Mouse (Mus musculus) heart, embryonic 13.5 days (tissue): ENCODE results near the gene Pcgf2. TPM values are rescaled to one million over a fixed set of nuclear protein-coding genes. Genes with fewer than 3 reads are reported as not detected.

Experiments
- ATAC-seq: fragments of 200-750 bp; cut with Nextera tagmentation; 2 replicates; pipeline ENCODE4 v1.8.0; 2017; ENCODE audit warnings: moderate TSS enrichment; ENCODE audit not compliant: insufficient number of reproducible peaks, low FRiP score, low TSS enrichment; ENCODE audit errors: extremely low read depth
- H3K27ac ChIP-seq: fragments of 300-500 bp; sonication (generic); replicated peaks from 2 replicates; pipeline ENCODE4 v1.5.1; 2015; ENCODE audit warnings: moderate library complexity, mild to moderate bottlenecking, inconsistent platforms
- H3K27me3 ChIP-seq: fragments of 300-500 bp; sonication (generic); replicated peaks from 2 replicates; pipeline ENCODE4 v1.6.1; 2015; ENCODE audit warnings: mild to moderate bottlenecking, inconsistent platforms
- H3K36me3 ChIP-seq: fragments of 300-500 bp; sonication (generic); 2 replicates; pipeline ENCODE4 v1.6.1; 2015; ENCODE audit warnings: mild to moderate bottlenecking, inconsistent platforms
- H3K4me1 ChIP-seq: fragments of 300-500 bp; sonication (generic); 2 replicates; pipeline ENCODE4 v1.6.1; 2015; ENCODE audit warnings: inconsistent platforms
- H3K4me2 ChIP-seq: fragments of 300-500 bp; sonication (generic); 2 replicates; pipeline ENCODE4 v1.6.1; 2015; ENCODE audit warnings: inconsistent platforms, mild to moderate bottlenecking, moderate library complexity
- H3K4me3 ChIP-seq: fragments of 300-500 bp; sonication (generic); 2 replicates; pipeline ENCODE4 v1.5.1; 2015; ENCODE audit warnings: moderate library complexity, mild to moderate bottlenecking, inconsistent platforms
- H3K9ac ChIP-seq: fragments of 300-500 bp; sonication (generic); 2 replicates; pipeline ENCODE4 v1.6.1; 2015; ENCODE audit warnings: inconsistent platforms, mild to moderate bottlenecking, moderate library complexity
- H3K9me3 ChIP-seq: fragments of 300-500 bp; sonication (generic); 2 replicates; pipeline ENCODE4 v1.6.1; 2016; ENCODE audit warnings: inconsistent platforms
- WGBS: fragments of 180-500 bp; shearing (Covaris S2); methylation state at CpG from one replicate; pipeline ENCODE4 v1.1.7; 2015; ENCODE audit warnings: mixed read lengths; 5-methylcytosine and 5-hydroxymethylcytosine counted together
- polyA plus RNA-seq: library from polyadenylated mRNA; unstranded; fragments of >200 nt; fragmentation: Nextera tagmentation; extraction: Ambion mirVana; gene quantifications from 2 replicates; pipeline ENCODE4 v1.2.1, GENCODE M21; 2015

The Pcgf2 gene
- polyA plus RNA-seq, 1 experiment from 2014 or later: 10.5 TPM

DNA sequence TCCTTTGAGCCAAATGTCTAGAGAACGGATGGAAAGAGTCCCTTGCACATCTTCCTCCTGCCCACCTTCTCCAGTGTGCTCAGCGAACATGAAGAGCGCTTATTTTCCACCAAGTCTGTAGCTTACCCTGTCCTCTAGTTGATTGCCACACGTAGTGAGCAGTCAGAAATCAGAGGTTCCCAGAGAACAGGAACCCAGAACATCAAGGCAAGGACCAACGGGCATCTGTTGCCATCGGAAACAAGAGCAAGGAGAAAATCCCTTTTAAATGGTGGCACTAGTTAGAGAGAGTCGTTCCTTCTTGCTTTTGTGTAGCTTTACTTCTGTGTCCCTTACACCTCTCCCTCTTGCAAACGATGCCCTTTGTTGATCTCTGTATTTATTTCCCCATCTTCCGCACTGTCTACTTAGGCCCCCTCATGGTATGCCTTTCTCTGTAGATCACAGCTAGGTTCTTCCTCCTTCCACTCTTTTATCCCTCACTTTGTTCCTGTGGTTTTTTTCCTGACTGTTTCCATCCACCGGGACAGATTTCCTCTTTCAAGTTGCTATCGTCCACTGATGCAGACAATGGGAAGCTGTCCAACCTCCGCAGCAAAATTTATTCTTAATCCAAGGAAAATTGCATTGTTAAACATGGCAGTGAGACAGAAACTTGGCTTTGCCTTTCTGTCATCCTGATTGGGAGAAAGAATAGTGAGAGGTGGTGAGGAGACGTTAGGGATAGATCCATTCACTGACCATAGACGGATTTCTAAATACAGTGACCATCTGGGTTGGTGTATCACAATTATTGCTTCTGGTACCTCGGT is 1.5 kb upstream of the Pcgf2 start:
- peak overlapping the region; percentile 97 for H3K4me2 ChIP-seq
- no peaks in the 10 kb centered on the region for H3K27me3 ChIP-seq
- peak overlapping the region; percentile 33; the same call in 1 of the 2 replicates for H3K27ac ChIP-seq
- H3K4me1 ChIP-seq: peaks cover 45% of the 10 kb centered on the region
- H3K36me3 ChIP-seq: peaks cover 27% of the 10 kb centered on the region
- peak overlapping the region; percentile 96 for H3K4me3 ChIP-seq
- peak overlapping the region; percentile 98 for H3K9ac ChIP-seq
- ATAC-seq: no peak
- H3K9me3 ChIP-seq: no peaks in the 10 kb centered on the region
- WGBS: 52% methylated on average over 15 of the region's 15 CpGs

DNA sequence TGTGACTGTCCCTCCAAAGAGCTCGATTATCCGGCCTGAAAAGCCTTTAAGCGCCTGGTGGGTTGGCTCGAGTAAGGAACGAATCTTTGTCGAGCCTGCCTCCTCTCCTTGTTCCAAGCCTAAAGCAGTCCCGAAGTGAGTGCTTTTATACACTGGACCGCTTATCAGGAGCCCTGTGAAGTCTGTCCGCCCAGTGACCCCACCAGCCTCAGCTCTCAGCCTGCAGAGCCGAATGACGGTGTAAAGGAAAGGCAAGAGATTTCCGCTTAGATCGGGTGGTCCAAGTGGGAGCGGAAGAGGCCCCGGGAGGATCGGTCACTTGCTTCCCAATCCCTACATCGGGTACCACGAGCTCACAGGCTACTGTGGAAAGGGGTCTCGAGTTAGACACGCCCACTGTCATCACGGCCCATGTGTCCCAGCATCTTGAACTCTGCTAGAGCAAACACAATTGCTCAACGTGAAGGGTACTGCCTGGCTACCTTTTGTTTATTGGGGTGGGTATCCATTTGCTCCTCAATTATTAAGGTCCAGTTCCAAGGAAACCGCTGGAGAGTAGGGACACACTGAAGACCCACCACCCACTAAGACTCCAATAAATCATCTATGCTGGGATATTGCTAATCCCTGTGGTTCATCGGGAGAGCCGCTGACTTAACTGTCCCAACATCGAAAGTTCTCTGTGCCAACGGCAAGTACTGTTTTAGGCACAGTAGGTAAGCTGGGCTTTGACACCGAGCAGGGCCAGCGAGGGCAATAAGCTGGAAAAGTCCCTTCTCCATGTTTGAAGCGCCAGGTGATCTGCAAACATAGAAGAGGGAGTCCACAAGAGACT is 666 bp upstream of the Pcgf2 start:
- Histone ChIP-seq H3K9ac (peak overlapping the region; percentile 98), H3K27ac (peak overlapping the region; percentile 99), H3K9me3 (no peaks in the 10 kb centered on the region), H3K4me2 (peak overlapping the region; percentile 97), H3K4me1 (peaks cover 53% of the 10 kb centered on the region), H3K27me3 (no peaks in the 10 kb centered on the region), H3K36me3 (peaks cover 19% of the 10 kb centered on the region), H3K4me3 (peak overlapping the region; percentile 96)
- ATAC-seq: no peak
- 17% methylated on average over 30 of the region's 30 CpGs for WGBS

DNA sequence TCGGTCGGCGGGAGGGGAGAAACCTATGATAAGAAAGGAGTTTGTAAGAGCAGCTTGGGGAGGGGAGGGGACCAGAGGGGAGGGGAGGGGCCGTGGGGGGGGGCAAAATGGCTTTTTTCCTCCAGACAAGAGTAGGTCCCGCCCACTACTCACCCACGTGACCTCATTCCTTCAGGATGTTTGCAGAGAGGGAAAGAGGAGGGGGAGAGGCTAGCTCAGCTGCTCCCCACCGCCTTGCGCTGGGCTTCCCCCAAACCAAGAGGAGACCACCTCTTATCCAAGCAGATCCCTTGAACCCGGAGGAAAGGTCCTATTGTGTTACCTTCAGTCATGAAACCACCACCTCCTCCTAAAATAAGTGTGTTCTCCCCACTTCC is 683 bp downstream of the Pcgf2 start:
- Histone ChIP-seq H3K36me3 (peaks cover 5% of the 10 kb centered on the region; the same call in 1 of the 2 replicates), H3K27ac (peak overlapping the region; percentile 99), H3K4me1 (peaks cover 64% of the 10 kb centered on the region), H3K27me3 (no peaks in the 10 kb centered on the region), H3K4me2 (peak overlapping the region; percentile 97), H3K9ac (peak overlapping the region; percentile 98), H3K4me3 (peak overlapping the region; percentile 96), H3K9me3 (no peaks in the 10 kb centered on the region)
- WGBS: 0% methylated on average over 5 of the region's 9 CpGs
- peak; percentile 5; the same call in 1 of the 2 replicates for ATAC-seq

DNA sequence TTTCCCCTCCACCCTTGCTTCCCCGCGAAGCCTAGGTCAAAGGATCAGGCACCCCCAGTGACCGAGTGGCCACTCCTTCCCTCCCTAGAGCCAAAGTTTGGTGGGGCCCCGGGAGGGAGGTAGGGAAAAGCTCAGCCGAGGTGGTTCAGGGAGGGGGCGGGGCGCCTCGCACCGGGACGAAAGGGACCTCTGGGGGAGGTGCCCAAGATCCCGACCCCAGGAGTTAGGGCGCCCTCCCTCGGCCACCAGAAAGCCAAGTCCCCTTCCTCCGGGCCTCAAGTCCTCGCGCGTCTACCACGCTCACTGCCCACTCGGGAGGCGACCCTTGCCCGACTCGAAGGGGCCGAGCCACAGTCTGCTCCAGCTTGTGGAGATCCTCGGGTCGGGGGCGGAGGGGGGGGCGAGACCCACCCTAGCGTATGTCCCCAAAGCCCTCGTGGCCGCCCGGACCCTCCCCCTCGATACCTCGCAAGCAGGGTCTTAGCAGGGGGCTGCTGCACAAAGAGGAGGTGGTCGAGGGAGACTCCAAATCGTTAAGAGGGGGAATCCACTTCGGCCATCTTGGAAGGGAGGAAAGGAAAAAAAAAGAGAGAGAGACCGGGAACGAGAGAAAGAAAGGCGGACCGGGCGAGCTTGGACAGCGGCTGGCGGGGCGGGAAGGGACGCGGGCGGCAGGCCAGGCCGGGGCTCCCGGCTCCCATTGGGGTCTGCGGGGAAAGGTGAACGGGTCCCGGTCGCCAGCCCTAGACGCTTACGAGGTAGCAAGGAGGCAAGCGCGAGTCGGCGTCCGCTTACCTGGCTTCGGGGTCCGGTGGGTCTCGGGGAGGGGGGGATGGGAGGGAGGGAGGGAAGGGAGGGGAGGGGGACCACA is 1.3 kb downstream of the Pcgf2 start:
- no peak; the same call in 1 of the 2 replicates for ATAC-seq
- Histone ChIP-seq H3K27me3 (no peaks in the 10 kb centered on the region), H3K9ac (peak overlapping the region; percentile 98), H3K36me3 (no peaks in the 10 kb centered on the region), H3K4me1 (peaks cover 64% of the 10 kb centered on the region), H3K9me3 (no peaks in the 10 kb centered on the region), H3K27ac (peak overlapping the region; percentile 99), H3K4me3 (peak overlapping the region; percentile 96), H3K4me2 (peak overlapping the region; percentile 97)
- WGBS: 0% methylated on average over 52 of the region's 63 CpGs

DNA sequence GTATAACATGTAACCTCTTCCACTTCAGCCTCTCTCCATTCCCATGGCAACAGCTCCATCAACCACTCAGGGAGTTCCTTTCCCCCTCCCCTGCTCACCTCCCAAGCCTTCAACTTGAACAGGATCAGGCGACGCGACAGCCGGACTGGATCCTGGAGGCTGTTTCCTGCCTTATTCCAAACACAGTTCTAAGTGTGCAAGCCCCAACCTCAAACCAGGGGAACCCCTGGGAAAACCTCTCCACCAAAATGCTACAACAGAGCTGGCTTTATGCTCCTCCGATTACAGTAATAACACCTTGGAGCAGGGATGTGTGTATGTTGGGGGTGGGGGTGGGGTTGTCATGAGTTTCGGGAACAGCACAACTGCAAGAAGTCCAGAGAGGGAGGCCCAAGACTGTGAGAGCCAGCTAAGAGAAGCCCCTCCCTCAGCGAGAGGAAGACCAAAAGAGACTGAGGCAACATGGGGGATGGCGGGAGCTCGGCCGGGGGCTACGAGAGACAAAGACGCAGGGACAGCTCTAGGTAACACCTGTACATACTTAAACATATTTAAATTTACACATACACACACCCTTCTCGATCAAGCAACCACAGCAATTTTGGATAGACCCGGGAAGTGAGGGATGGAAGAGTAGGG is 2.3 kb downstream of the Pcgf2 start:
- ATAC-seq: no peak
- peaks cover 61% of the 10 kb centered on the region for H3K4me1 ChIP-seq
- peak overlapping the region; percentile 99 for H3K27ac ChIP-seq
- peaks cover 5% of the 10 kb centered on the region for H3K36me3 ChIP-seq
- H3K9me3 ChIP-seq: no peaks in the 10 kb centered on the region
- peak overlapping the region; percentile 97 for H3K4me2 ChIP-seq
- peak overlapping the region; percentile 98 for H3K9ac ChIP-seq
- H3K27me3 ChIP-seq: no peaks in the 10 kb centered on the region
- WGBS: 3% methylated on average over 14 of the region's 14 CpGs
- H3K4me3 ChIP-seq: peak overlapping the region; percentile 96

DNA sequence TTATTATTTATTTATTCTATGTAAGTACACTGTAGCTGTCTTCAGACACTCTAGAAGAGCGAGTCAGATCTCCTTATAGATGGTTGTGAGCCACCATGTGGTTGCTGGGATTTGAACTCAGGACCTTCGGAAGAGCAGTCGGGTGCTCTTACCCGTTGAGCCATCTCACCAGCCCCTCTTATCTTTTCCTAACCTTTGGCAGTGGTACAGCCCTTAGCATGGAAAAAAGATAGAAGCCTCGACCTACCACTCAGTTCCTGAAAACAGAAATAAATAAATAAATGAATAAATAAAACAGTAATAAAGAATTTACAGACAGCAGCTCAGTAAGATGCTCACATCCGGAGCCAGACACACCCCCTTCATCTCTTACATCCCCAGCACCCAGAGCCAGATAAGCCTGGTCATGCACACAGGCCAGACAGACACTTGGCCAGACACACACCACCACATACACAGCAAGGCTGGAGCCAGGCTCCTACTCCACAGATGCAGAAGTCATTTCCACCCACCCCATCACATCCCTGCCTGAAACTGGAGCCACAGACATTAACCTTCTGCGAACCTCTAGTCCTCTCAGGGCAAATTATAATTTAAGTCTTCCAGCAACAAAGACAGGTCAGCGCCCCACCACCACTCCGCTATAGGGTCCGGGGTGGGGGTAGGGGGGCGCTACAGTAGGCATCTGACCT is 3.0 kb downstream of the Pcgf2 start:
- H3K27ac ChIP-seq: peak overlapping the region; percentile 99
- peaks cover 61% of the 10 kb centered on the region for H3K4me1 ChIP-seq
- WGBS: 49% methylated on average over 11 of the region's 11 CpGs
- peak overlapping the region; percentile 97 for H3K4me2 ChIP-seq
- peak overlapping the region; percentile 96 for H3K4me3 ChIP-seq
- peak overlapping the region; percentile 98 for H3K9ac ChIP-seq
- ATAC-seq: no peak
- no peaks in the 10 kb centered on the region for H3K27me3 ChIP-seq
- H3K9me3 ChIP-seq: no peaks in the 10 kb centered on the region
- H3K36me3 ChIP-seq: peaks cover 11% of the 10 kb centered on the region

DNA sequence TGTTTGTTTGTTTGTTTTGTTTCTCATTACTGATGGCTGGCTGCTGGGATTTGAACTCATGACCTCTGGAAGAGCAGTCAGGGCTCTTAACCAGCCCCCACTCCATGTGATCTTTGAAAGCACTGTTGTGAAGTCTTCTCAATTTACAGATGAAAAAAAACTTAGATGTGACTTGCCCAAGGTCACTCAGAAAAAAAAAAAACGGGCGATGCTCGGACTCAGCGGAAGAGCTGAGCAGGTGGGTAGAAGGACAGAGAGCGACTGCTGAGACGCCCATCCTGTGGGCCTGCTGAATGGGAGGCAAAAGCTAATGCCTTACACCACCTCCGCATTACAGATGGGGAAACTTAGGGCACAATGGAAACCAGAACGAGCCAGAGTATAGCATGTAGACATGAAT is 3.6 kb downstream of the Pcgf2 start:
- Histone ChIP-seq H3K36me3 (peaks cover 18% of the 10 kb centered on the region), H3K4me1 (peaks cover 55% of the 10 kb centered on the region), H3K27me3 (no peaks in the 10 kb centered on the region), H3K4me3 (no peak overlapping the region), H3K4me2 (peak overlapping the region; percentile 97), H3K27ac (no peak overlapping the region), H3K9ac (no peak overlapping the region), H3K9me3 (no peaks in the 10 kb centered on the region)
- WGBS: 79% methylated on average over 8 of the region's 8 CpGs
- ATAC-seq: no peak

DNA sequence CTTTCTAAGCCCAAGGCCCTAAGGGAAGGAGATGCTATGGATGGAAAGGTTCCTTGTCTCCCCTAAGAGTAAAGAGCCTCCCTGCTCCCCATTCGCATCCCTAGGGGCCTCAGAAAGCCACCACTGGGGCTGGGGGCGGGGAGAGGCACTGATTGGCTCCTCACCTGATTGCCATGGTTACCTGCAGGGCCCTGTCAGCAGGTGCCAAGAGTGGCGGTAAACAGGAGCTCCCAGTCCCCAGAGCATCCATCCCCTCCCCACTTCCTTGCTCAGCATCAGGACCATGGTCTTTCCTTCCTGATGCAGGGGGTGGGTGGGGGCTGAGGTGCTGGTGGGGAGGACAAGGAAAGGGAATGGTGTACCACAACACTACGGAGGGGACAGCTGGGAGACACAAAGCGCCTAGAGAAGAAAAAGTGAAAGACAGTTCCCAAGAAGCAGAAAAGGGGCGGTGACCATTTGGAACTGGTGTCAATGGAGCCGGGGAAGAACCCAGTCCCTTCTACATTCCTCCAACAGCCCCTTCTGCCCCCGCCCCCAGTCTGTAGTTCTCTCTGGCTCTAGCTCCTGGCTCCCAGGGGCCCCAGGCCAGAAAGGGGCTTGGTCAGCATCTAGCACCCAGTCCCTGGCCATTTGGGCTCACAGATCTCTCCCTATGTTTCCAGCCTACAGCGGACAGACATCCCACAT is 4.4 kb downstream of the Pcgf2 start:
- peak overlapping the region; percentile 8; the same call in 1 of the 2 replicates for H3K4me3 ChIP-seq
- no peaks in the 10 kb centered on the region for H3K27me3 ChIP-seq
- H3K9me3 ChIP-seq: no peaks in the 10 kb centered on the region
- H3K36me3 ChIP-seq: peaks cover 26% of the 10 kb centered on the region
- H3K4me2 ChIP-seq: peak overlapping the region; percentile 21
- H3K27ac ChIP-seq: peak overlapping the region; percentile 70
- 62% methylated on average over 9 of the region's 9 CpGs for WGBS
- peak overlapping the region; percentile 44 for H3K9ac ChIP-seq
- peaks cover 47% of the 10 kb centered on the region for H3K4me1 ChIP-seq
- ATAC-seq: no peak

DNA sequence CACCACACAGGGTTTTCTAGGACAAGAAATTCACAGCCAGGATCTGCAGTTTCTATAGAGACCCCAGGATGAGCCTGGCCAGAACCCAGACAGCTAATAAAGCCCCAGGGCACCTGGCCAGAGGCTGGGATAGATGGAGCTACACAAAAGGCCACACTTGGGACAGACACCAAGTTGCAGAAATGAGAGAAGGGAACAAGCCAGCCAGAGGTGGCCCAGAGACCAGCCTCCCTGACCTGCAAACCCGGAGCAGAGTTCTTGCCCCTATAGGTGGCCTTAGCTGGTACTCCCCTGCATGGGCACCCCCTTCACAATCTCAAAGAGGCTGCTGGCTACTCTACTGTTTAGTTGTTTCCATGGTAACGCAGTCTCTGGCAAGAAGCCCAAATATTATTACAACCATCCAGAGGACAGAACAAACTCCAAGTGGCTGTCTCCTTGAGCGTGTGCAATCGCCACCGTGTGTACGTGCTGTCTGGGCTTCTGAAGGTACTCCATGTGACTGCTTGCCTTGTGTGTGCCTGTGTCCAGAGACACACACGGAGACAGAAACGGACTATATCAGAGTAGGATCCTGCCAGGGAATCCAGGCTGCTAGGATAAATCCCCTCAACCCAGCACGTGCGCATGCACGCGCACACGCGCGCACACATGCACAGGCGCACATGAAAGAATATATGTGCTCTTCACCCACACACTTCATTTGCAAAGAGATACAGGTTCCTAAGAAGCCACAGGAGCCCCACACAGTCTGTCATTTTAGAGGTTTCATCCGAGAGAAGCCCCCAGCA is 5.2 kb downstream of the Pcgf2 start:
- peak overlapping the region; percentile 44 for H3K9ac ChIP-seq
- H3K4me1 ChIP-seq: peaks cover 46% of the 10 kb centered on the region
- no peak for ATAC-seq
- 57% methylated on average over 17 of the region's 17 CpGs for WGBS
- peaks cover 34% of the 10 kb centered on the region for H3K36me3 ChIP-seq
- H3K27me3 ChIP-seq: no peaks in the 10 kb centered on the region
- H3K9me3 ChIP-seq: no peaks in the 10 kb centered on the region
- H3K4me2 ChIP-seq: peak overlapping the region; percentile 21
- H3K4me3 ChIP-seq: no peak overlapping the region; the same call in 1 of the 2 replicates
- H3K27ac ChIP-seq: peak overlapping the region; percentile 70
